Mouse (Mus musculus) kidney, adult 11 months (tissue): ENCODE measurements around the gene Spsb4.

ENCODE experiments used
- DNase-seq: peaks from one replicate; pipeline ENCODE4 v3.0.0; 2022

Gene Spsb4

GRCm38 (mm10) chr9:96977287-96978145 is 41.1 kb downstream of the Spsb4 start:
- DNase-seq, result peak; percentile 82

DNA sequence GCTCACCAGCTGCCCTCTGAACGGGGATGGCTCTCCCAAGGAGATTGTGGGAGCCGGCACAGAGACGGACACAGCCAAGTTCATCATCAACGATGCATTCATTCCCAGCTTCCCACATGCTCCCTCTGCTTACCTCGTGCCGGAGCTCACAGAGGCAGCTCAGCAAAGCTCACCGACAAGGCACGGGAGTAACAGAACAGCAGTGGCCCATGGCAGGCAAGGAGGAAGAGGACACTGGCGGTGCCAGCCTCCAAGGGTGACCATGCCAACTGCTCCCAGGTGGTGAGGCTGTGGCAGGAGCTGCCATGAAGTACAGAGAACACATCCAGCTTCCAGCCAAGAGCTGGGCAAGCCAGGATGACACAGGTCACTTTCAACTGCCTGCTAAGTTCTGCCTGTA is 45.6 kb downstream of the Spsb4 start:
- DNase-seq, result peak; percentile 45

DNA sequence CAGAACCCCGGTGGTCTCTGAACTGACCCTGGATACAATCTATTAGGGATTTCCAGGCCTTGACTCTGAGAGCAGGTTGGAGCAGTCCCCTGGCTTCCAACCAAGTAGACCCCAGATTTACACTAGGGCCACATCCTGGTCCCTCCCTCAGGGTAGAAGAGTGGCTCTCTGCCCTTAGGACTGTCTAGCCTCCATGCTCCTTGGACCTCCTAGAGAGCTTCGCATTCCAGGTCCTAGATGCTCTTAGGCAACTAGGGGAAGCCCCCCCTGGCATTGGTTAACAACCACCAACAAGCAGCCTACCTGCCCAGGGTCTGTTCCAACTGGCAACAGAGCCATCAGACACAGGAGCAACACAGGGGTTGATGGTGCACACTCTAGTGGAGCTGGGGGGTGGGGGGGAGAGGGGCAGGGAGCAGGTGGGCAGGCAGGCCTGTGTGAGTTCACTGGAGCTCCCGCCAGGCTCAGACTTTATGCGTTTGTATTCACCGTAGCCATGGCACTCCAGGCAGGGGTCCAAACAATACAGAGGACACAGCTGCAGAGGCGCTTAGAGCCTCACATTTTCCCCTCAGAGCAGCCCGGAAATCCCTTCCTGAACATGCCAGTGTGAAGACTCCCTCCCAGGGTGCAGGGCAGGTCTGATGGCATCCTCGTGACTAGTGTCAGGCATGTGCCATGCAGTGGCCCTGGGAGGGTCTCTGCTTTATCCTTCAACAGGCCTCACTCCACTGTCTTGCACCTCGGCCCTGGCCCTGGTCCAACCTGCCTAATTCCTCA is 46.8 kb downstream of the Spsb4 start:
- peak; percentile 41 for DNase-seq

DNA sequence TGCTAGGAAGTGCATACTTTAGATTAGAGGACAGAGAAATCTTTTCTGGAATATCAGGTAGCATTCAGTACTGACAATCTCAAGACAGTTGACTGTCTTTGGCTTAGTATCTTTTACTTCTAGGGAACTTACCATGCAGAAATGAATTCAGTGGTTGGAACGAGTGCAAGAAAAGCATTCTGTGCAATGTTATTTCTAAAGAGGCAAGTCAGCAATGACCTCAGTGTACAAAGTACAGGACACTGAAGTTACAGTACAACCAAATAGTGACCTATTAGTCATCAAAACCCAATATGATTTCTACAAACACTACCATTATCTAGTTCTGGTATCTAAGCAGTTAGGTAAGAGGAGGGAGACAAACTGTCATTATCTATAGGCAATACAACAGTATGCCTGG is 51.1 kb downstream of the Spsb4 start:
- DNase-seq, result peak; percentile 50

DNA sequence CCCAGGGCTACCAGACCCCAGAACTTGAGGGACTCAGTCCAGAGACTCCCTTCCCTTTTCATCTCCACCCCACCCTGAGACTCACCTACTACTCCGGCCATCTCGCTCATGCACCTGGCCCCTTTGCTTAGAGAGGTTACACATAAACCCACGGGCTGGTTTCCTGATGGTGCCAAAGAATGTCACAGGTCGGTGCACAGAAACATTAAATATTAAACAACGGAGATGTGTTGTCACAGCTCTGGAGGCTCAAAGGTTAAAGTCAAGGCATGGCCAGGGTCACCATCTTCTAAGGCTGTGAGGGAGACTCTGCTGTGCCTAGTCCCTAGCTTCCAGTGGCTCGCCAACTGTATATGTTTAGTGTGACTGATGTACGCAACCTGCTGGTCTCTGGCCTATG is 52.2 kb downstream of the Spsb4 start:
- peak; percentile 91 for DNase-seq

DNA sequence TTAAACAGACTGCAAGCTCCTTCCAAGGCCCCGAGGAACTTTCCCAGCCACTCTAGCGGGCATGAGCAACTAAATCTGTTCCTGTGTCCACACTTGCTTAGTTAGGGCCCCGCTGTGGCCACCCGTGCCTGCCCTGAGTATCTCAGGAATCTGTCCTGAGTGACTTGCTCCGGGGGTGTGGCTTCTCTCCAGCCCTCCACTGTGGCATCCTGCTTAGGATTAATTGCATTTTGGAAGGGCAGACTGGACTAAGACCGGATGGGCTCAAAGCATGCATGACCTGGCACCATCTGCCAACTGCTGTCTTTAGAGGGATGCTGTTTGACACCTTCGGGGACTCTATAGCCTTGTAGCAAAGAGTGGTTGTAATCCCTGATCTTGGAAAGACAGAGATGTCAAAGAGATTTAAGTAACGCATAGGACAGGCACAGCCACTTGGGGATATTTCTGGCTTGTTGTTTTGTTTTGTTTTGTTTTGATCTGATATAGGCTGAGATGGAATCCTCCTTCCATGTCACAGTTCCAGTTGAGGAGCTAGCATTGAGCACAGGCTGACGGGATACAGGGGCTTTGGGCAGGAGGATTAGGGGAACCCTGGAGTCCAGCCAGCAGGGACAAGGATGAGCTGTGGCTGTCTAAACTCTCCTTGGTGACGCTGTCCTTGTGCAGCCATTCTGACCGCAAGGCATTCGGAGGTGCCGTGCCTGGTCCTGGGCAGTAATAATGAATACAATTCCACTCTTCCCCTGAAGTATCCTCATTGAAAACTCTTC is 55.0 kb downstream of the Spsb4 start:
- peak; percentile 77 for DNase-seq

DNA sequence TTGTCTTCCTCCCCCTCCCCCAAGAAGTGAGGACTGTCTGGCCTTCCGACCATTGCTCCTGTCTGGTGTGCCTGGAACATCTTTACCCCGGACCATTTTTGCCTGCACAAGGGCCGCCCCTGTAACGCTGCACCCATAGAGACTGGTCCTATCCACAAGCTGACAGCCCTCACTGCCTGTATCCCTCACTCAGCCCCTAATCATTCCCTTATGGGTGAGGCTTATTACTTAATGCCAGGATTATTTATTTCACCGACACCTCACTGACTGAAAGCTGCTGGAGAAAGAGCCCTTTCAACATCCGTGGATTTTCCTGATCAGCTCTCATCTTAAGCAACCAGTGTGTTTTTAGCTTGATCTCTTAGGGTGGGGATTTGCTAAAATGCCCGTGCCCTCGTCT is 55.9 kb downstream of the Spsb4 start:
- DNase-seq, result no peak

DNA sequence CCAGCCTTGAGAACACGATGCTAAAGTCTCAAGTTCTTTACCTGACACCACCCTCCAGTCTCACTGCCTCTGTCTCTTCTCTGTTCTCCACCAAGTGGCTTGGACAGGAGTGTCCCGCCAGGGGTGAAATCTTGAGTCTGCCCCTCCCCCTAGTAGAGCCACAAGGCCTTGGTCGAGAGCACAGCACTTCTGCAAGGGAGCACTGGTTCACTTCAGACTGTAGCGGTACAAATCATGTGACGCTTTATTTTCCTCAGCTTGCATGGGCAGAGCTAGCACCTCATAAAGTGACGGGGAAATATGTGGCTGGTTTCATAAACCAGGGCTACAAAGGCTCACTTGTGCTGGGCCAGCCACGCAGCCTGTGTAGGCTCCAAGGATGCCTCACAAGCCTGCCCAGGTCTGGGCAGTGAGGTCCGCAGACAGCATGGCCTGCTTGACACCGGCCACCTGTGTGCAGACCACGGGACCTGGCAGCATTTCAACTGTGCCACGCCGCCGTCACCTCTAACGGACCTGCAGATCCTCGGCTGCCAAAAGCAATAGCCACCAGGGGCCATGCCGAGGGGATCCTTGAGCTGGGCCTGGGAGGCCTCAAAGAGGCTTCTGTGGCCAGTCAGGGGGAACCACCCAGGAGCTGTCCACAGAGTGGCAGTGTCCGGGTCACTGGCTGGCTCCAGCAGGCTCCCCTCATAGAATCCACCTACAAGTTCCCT is 56.5 kb downstream of the Spsb4 start:
- DNase-seq, result peak; percentile 91

- no peak for DNase-seq
Measured at GRCm38 (mm10) chr9:96961006-96961405, 57.6 kb downstream of the Spsb4 start.

DNA sequence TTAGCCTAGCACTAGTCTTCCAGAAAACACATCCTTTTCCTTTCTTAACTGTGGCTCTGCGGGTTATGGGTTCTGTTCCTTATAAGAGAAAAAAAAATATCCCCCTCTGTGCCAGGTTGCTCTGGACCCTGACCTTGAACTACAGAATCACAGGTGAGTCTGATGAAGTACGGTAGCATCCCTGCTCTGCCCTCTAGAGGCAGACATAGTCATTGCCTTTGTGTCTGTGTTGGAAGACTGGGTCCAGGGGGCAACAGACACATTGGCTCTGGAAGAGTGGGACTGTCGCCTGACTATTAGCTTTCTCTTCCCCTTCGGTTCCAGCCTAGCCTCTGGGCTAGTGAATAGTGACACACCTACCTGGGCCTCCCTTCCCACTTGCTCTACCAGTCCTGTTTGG is 58.4 kb downstream of the Spsb4 start:
- peak; percentile 64 for DNase-seq

DNA sequence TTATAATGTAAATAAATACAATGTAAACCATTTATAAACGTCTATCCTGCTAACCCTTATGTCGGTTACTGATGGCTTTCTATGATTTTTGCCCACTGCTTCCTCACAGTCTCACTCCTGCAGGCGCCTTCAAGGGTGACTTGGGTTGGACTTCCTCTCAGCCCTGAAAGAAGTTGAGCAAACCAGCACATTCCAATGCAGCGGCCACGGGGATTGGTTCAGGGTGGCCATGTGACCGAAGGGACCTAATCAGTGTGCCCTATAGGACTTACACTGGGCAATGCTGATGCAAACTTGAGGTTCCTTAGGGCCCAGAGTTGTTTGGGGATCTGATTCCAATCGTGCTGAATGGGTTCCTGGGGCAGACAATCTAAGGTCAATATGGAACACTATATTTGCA is 59.2 kb downstream of the Spsb4 start:
- peak; percentile 60 for DNase-seq

DNA sequence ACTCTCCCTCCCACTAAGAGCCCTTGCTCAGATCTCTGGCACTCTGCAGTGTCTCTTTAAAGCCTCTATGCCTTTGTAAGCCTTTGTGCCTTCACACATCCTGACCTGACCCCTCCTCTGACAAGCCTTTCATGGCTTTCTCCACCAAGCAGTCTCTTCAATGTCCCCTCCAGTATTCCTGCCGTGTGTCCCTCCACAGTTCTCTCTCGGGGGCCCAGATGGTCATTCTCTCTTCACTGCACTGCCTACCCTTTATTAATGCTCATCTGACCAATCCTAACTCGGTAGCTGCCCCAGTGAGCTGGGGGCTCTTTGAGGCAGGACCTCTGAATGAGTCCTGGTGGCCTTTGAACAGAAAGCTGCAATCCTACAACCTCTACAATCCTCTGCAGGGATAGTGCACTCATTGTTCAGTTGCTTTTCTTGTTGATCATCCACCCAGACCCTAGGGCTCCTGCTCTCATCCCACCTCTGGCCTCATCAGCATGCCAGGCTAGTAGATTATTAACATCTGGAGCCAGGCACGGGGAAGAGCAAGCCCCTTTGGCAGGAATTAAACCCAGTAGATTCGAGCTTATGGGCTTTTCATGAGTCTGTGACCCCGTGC is 60.5 kb downstream of the Spsb4 start:
- DNase-seq, result peak; percentile 88

- no peak for DNase-seq
Measured at GRCm38 (mm10) chr9:96957298-96957865, 61.3 kb downstream of the Spsb4 start.

DNA sequence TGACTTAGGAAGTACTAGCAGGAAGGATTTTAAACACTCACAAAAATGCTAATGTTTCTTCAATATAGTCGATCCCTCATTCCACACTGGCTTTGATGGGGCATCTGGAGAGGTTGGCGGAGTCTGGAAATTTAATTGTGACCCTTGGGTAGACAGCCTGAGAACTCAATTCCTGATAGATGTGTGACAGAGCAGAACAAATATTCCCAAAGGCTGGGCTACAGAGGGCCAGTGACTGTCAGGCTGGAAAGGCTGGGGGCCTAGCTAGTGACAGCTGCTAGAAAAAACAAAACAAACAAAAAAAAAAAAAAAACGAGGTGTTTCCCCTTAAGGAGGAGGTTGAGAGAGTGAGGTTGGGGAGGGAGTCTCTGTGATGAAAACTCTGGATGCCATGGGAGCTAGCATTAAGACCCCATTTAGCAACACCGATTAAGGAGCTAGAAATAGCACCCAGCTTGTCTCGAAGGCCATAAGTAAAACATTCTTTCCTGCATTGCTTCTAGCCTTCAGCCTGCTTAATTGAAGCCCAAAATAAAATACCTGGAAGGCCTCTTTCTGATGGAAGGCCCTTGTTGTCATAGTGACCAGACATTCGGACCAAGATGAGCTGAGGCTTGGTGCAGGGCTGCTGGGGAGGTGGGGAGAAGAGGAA is 61.9 kb downstream of the Spsb4 start:
- DNase-seq, result no peak

- no peak for DNase-seq
Measured at GRCm38 (mm10) chr9:96954063-96954809, 64.4 kb downstream of the Spsb4 start.

GRCm38 (mm10) chr9:96953443-96953842 is 65.2 kb downstream of the Spsb4 start:
- DNase-seq, result no peak

GRCm38 (mm10) chr9:96952310-96952975 is 66.2 kb downstream of the Spsb4 start:
- no peak for DNase-seq

GRCm38 (mm10) chr9:96949551-96949950 is 69.1 kb downstream of the Spsb4 start:
- DNase-seq, result no peak

- no peak for DNase-seq
Measured at GRCm38 (mm10) chr9:96948546-96948945, 70.1 kb downstream of the Spsb4 start.

GRCm38 (mm10) chr9:96947171-96947570 is 71.5 kb downstream of the Spsb4 start:
- DNase-seq, result no peak
